Mouse (Mus musculus) liver, embryonic 13.5 days (tissue): ENCODE measurements around the gene Tbc1d19. TPM values are rescaled to one million over a fixed set of nuclear protein-coding genes. Genes with fewer than 3 reads are reported as not detected.

Source experiments
- polyA plus RNA-seq: library from polyadenylated mRNA; unstranded; fragments of >200 nt; fragmentation: Nextera tagmentation; extraction: Ambion mirVana; gene quantifications from 2 replicates; pipeline ENCODE4 v1.2.1, GENCODE M21; 2015

Gene Tbc1d19
- polyA plus RNA-seq, 1 experiment from 2014 or later, result 6.2 TPM

Other genes with a start within 250 kb of the Tbc1d19 start
- 0.07 and 0.17 TPM in 2 replicates for gene Cckar, start 101.9 kb upstream of the Tbc1d19 start, polyA plus RNA-seq
- 4.8 and 5.6 TPM in 2 replicates for gene Stim2, start 188.9 kb downstream of the Tbc1d19 start, polyA plus RNA-seq